Mouse (Mus musculus) left cerebral cortex, postnatal 14 days (tissue): ENCODE results near the gene Atp5g2. TPM values are rescaled to one million over a fixed set of nuclear protein-coding genes. Genes with fewer than 3 reads are reported as not detected.
"Not testable (repeated sequence)": the region's sequence is repeated elsewhere in the genome, so short reads cannot be mapped to it uniquely, and the experiment has no call there.

Experiments
- DNase-seq, 2 experiments: peaks; one replicate each; pipeline ENCODE4 v3.0.0; 2021 to 2022; ENCODE audit warnings: low spot score in 2 of 2, mixed read lengths in 1 of 2
- intact Hi-C: fragments of 180-260 bp; cut with DNase I; formaldehyde crosslinking; loops from one replicate; pipeline ENCODE4 v1.15.1; 2025
- total RNA-seq, 2 experiments: library from RNA; stranded (reverse); gene quantifications; 2 replicates each; pipeline ENCODE4 v1.2.3; 2021

Atp5g2 gene
- total RNA-seq, 2 experiments from 2014 or later = 13.4 to 14.4 TPM

DNA sequence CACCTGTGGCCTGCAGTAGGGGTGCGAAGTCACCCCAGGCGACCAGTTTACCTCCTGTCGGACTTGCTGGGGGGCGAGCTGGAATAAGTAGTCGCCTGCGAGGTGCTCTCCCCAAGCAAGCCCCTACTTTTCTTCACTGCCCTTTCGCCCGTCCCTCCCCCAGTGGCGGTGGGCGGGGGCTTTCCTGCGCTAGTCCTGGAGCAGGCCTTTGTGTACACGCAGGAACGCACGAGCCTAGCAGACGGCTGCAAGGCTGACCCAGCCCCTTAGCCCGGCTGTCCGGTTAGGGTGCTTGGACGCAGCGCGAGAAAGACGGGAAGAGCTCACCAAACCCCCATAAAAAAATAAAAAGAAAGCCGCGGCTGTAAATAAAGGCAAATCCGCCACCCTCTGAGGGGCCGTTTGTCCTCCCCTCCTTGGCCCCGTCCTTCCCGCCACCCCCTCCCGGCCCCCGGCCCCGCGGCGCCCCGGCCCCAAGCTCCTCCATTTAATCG is 384 bp downstream of the Atp5g2 start:
- intact Hi-C loops = loop anchor here (2.0 to 5.0 kb wide), 2 partner anchors 47 to 89 kb away; partner anchors contain the start of genes Atf7 and Gm28047
- DNase-seq = peak; percentile 61 to 69

GRCm38 (mm10) chr15:102670767-102671575 is 1.2 kb downstream of the Atp5g2 start:
- peak; percentile 98 to 99 for DNase-seq
- intact Hi-C loops = loop anchor here (2.0 to 5.0 kb wide), 2 partner anchors 46 to 89 kb away; partner anchors contain the start of genes Atf7 and Gm28047

DNA sequence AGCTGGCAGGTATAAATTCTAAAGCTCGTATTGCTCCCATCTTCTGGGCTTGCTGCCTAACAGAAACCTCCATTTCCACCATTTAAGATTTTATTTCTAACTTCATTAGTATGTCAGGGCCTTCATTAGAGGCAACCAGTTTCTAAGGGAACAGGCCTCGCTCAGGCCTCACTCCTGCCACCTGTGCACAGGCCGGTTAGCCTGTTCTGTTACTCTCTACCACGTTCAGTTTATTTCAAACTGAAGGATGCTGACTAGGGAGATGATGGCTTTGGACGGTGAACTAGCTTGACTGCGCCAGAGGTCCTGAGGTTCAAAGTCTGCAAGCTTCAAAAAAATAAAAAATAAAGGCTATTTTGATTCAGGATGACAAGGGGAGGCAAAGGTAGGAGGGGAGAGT is 1.9 kb downstream of the Atp5g2 start:
- no peak for DNase-seq
- intact Hi-C loops = loop anchor here (2.0 to 5.0 kb wide), 2 partner anchors 45 to 88 kb away; partner anchors contain the start of genes Atf7 and Gm28047

DNA sequence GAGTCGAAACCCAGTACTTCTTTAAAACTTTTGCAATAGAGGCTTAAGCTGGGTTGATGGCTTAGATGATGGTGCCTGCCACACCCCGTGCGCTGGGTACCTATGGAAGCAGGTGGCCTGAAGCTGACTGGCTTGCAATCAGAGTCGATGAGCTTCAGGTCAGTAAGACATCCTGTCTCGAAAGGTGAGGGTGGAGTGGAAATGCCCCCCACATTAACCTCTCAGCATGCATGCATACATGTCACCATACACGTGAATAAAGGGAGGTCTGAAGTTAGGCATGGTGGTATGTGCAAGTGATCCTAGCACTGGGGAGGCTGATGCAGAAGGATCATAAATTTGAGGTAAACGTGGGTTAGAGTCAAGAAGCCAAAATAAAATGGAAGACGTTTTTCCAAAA is 2.6 kb downstream of the Atp5g2 start:
- intact Hi-C loops = no loop called here
- no peak for DNase-seq

DNA sequence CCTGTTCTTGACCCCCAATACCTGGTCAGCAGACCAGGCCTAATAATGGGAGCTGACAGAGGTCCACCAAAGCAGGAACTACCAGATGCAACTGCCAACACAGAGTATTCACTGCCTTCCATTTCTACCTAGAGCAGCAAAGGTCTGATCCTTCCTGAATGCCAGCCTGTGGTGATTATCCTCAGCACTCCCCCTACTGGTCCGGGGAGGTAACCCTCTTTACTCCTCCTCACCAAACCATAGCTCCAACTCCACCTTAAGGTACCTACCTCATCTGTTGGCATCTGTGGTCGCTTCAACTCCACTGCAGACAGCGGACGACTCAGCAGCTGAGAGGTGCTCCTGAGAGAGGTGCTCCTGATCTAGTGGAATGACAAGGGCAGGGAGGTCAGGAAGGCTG is 6.7 kb downstream of the Atp5g2 start:
- peak; percentile 61 for DNase-seq
- intact Hi-C loops = no loop called here

- DNase-seq = no peak
- intact Hi-C loops = no loop called here
Observed at GRCm38 (mm10) chr15:102663825-102664224, 8.3 kb downstream of the Atp5g2 start.

- DNase-seq, intact Hi-C loops: not testable (repeated sequence)
Observed at GRCm38 (mm10) chr15:102662601-102663000, 9.6 kb downstream of the Atp5g2 start.

- intact Hi-C loops = loop anchor here (1.0 to 5.0 kb wide), 3 partner anchors 22 to 111 kb away; no protein-coding TSS in a partner anchor
- peak; percentile 27 to 66 for DNase-seq
Observed at GRCm38 (mm10) chr15:102657926-102658381, 14.2 kb downstream of the Atp5g2 start.

- peak in 1 of 2 experiments; percentile 31 for DNase-seq
- intact Hi-C loops = loop anchor here (1.0 to 5.0 kb wide), 3 partner anchors 20 to 109 kb away; no protein-coding TSS in a partner anchor
Observed at GRCm38 (mm10) chr15:102656658-102657057, 15.5 kb downstream of the Atp5g2 start.

GRCm38 (mm10) chr15:102651928-102652660 is 20.1 kb downstream of the Atp5g2 start:
- DNase-seq, intact Hi-C loops: not testable (repeated sequence)

GRCm38 (mm10) chr15:102651107-102651506 is 21.0 kb downstream of the Atp5g2 start:
- DNase-seq = no peak
- intact Hi-C loops = no loop called here

- DNase-seq = peak; percentile 59 to 88
- intact Hi-C loops = loop anchor here (1.0 kb wide), 1 partner anchor 21 kb away; no protein-coding TSS in a partner anchor
Observed at GRCm38 (mm10) chr15:102635817-102636216, 36.3 kb downstream of the Atp5g2 start.

GRCm38 (mm10) chr15:102634684-102635083 is 37.5 kb downstream of the Atp5g2 start:
- intact Hi-C loops = no loop called here
- DNase-seq = no peak

DNA sequence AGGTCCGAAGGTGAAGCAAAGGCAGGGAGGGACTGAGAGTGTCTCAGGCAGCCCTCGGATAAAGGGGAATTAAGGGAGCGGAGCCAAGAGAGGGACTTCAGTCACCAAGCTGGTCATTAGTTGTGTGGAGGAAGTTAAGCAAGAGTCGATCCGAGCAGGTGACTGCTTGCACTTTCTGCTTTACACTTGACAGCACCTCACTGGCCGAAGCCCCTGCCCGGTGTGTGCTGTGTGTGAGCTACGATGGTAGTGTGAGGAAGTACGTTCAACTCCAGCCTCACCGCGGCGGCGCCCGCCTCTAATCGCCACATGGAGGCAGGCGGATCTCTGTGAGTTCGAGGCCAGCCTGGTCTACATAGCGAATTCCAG is 46.5 kb downstream of the Atp5g2 start:
- peak in 1 of 2 experiments; percentile 47 for DNase-seq
- intact Hi-C loops = loop anchor here (2.0 kb wide), 1 partner anchor 45 kb away; no protein-coding TSS in a partner anchor

DNA sequence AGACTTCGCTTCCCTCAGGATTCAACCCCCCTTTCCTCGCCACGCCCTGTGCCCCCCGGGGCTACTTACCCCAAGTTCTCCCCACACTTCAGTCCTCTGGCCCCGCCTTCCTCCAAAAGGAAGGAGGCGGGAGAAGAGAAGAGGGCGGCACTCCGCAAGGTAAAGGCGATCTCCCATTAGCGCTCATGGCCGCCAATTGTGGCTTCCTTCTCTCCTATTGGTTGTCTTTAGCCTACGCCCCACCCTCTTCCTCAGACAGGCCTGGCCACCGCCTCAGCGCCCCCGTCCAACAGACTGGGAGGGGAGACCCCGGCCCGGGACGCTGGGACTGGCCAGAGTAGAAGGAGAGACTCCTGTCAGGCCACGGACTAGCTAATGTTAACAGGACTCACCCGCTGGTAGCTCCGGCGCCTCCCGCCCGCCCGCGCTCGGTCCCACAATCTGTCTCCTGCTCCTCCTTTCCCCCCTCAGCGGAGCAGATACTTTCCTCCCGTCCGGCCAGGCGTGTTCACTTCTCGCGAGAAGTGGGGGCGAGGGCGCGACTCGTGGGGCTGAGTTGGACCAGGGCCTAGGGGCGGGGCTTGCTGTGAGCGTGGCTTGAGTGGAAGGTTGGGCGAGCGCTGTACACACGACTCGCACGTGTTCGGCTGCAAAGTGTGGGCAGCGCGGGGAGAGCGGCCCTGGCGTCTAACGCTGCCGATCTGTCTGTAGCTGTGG is 47.0 kb downstream of the Atp5g2 start, which contains the start of the genes Gm28047 and Atf7:
Gene Gm28047 (minus strand): TSS at position 98 of the 717 bp plus-strand sequence.
Gene Atf7 (minus strand): TSS at position 495 of the 717 bp plus-strand sequence.
- peak; percentile 98 to 99 for DNase-seq
- intact Hi-C loops = loop anchor here (2.0 kb wide), 1 partner anchor 46 kb away; no protein-coding TSS in a partner anchor

DNA sequence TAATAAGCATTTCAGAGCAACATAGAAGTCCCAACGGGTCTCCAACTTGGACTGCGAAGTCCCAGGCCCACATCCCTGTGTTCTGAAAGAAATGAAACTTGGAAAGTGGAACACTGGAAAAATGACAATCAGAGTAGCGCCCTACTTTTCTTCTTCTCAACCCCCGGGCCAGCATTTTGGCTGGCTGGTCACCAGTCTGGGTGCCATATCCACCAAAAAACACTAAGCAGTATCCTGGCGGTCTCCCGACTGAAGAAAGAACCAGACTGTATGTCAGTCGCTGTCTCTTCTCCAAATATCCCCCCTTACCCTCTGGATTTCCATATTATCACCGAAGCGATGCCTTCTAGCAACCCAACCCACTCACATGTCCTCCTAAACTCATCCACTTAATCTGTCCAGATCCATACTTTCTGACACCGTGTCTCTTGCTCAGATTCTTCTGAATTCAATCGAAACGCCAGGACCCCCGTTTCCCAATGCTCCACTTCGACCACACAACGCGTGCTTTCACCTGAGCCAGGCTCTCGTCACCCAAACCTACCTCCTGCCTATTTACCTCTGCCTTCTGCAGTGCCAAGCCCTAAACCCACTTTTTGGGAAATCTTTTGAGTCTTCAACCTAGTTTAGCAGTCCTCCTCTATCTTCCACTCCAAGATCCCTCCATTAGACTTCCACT is 47.7 kb downstream of the Atp5g2 start:
- intact Hi-C loops = loop anchor here (2.0 kb wide), 1 partner anchor 46 kb away; no protein-coding TSS in a partner anchor
- DNase-seq = peak; percentile 7 to 27

- intact Hi-C loops = no loop called here
- no peak for DNase-seq
Observed at GRCm38 (mm10) chr15:102623121-102623520, 49.0 kb downstream of the Atp5g2 start.

GRCm38 (mm10) chr15:102622536-102622935 is 49.6 kb downstream of the Atp5g2 start:
- intact Hi-C loops = no loop called here
- no peak for DNase-seq
